Mouse (Mus musculus) MEL-GATA-1-ER (cell line): ENCODE measurements around the gene Strbp.
"Not testable (repeated sequence)": the region's sequence is repeated elsewhere in the genome, so short reads cannot be mapped to it uniquely, and the experiment has no call there.

Source experiments
- DNase-seq: peaks from one replicate; pipeline ENCODE4 v3.0.0-alpha.2; 2012; ENCODE audit warnings: low read depth; ENCODE audit errors: extremely low read depth

Gene Strbp

GRCm38 (mm10) chr2:37529397-37529796 is 174.3 kb downstream of the Strbp start:
- DNase-seq: peak; percentile 71

GRCm38 (mm10) chr2:37527587-37527986 is 176.1 kb downstream of the Strbp start:
- DNase-seq: no peak

DNA sequence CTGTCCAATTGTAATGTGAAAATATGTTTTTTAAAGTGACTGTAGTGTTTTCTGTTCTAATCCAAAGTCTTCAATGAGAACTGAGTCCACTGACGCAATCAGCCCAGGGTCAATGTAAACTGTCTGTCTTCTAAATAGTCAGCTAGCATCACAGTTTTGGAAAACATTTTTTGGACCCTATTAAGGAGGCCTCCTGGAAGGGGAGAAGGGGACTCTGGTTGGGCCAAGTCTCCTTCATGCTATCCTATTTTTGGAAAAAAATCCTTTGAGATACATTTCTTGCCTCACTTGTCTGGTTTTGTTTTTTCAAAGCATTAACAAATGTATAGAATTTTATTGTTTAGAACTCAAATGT is 184.4 kb downstream of the Strbp start:
- no peak for DNase-seq

DNA sequence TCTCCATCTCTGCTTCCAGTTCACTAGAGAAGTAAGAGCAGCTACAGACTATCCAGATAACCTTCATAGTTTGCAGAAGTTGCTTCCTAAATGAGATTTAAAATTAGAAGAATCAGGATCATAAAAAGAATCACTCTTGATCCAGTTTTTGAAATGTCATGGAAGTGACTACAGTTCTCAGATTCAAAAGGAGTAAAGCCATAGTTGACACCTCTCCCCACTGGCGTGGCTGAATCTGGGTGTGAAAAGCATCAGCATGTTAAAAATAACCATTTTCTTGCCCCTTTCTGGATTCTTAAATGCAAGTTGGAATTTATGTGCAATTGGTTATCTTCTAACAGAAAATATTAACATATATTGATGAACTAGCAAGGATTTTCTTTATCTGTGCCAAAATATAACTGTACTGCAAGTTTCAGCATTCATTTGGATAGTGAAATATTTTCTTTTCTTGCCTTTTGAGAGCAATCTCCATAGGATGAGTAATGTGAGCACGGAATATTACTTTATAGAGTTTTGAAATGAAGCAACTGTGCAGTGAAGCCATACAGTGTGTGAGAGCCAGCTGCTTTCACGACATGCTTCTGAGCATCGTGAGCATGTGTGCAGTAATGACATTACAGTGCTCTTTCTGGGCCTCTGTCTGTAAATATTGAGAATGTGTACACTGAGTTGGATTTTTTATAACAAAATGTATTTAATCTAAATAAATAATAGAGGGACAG is 184.9 kb downstream of the Strbp start:
- DNase-seq: no peak

DNA sequence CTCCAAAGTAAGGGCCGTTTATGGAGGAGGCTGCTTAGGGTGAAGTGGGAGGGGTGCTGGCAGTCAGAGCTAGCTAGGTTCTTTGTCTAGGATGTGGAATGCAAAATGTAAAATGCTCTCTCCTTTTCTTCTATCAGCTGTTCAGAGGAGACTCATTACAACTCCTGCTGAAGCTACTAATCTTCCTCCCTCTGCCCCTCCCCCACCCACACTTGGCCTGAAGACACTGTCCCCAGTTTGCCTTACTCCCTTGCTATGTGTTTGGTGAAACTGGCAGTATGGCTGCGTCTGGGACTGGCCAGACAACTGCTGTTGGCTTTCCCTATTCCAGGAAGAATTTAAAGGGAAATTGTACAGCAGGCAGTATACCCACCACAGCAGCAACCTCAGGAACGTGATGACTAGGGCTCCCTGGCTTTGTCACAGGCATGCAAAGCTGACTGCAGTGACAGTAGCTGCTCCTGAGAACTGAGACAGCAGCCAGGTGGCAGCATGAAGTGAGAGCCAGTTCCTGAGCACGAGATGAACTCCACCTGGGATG is 186.7 kb downstream of the Strbp start:
- DNase-seq: no peak

GRCm38 (mm10) chr2:37516030-37516710 is 187.5 kb downstream of the Strbp start, which contains the start of gene Gpr21:
Gpr21 (plus strand) TSS chr2:37516332.
- no peak for DNase-seq

GRCm38 (mm10) chr2:37511134-37511901 is 192.3 kb downstream of the Strbp start:
- DNase-seq: no peak

DNA sequence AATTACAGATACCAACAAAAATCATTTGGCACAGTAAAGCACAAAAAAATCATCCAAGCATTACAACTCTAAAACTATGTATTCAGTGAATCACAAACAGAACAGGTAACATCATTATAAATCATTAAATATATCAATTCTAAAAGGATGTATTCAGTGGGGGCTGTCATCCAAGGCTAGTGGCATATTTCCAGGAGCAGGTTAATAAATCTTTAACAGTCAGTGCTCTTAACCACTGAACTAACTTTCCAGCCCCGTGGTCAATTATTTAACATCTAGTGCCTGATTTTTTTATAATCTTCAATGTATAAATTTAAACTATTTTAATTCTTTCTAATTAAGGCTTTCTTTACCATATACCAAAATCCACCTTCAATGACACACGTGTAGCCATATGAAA is 197.8 kb downstream of the Strbp start:
- DNase-seq: not testable (repeated sequence)

GRCm38 (mm10) chr2:37497321-37497720 is 206.3 kb downstream of the Strbp start:
- no peak for DNase-seq

- no peak for DNase-seq
Observed at GRCm38 (mm10) chr2:37488956-37489355, 214.7 kb downstream of the Strbp start.

GRCm38 (mm10) chr2:37486408-37486807 is 217.3 kb downstream of the Strbp start:
- no peak for DNase-seq

DNA sequence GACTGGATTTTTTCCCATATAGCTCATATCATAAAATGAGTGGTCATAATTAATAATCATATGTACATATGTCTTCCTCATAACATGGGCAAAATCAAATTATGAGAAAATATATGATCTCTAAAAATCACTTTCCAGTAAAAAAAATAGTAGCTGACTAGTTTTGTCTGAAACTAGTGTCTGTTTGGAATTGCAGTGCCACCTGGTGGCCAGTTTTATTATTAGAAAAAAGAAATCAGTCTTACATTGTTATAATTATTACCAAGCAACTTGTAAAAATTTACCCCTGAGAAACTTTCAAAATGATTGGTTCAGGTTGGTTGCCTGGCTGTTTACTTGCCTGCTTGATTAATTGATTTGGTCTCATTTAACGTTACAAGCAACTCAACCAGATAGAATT is 218.3 kb downstream of the Strbp start:
- peak; percentile 51 for DNase-seq

GRCm38 (mm10) chr2:37484165-37484564 is 219.5 kb downstream of the Strbp start:
- DNase-seq: peak; percentile 60

GRCm38 (mm10) chr2:37480039-37480438 is 223.6 kb downstream of the Strbp start:
- no peak for DNase-seq

GRCm38 (mm10) chr2:37479559-37479958 is 224.1 kb downstream of the Strbp start:
- peak; percentile 25 for DNase-seq

GRCm38 (mm10) chr2:37466266-37466665 is 237.4 kb downstream of the Strbp start:
- no peak for DNase-seq

DNA sequence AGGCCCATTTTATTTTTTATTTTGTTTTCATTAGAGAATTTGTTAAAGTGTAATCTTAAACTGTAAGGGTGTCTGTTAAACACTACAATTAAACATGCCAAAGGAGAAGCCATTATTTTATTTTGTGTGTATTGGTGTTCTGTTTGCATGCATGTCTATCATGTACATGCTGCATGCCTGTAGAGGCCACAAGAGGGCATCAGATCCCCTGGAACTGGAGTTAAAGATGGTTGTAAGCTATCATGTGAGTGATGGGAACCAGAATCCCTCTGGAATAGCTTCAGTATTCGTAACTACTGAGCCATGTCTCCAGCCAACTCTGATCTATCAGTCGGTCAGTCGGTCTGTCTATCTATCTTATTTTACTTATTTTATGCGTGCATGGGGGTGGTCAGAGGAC is 243.0 kb downstream of the Strbp start:
- no peak for DNase-seq

GRCm38 (mm10) chr2:37452376-37452760 is 251.3 kb downstream of the Strbp start:
- no peak for DNase-seq

DNA sequence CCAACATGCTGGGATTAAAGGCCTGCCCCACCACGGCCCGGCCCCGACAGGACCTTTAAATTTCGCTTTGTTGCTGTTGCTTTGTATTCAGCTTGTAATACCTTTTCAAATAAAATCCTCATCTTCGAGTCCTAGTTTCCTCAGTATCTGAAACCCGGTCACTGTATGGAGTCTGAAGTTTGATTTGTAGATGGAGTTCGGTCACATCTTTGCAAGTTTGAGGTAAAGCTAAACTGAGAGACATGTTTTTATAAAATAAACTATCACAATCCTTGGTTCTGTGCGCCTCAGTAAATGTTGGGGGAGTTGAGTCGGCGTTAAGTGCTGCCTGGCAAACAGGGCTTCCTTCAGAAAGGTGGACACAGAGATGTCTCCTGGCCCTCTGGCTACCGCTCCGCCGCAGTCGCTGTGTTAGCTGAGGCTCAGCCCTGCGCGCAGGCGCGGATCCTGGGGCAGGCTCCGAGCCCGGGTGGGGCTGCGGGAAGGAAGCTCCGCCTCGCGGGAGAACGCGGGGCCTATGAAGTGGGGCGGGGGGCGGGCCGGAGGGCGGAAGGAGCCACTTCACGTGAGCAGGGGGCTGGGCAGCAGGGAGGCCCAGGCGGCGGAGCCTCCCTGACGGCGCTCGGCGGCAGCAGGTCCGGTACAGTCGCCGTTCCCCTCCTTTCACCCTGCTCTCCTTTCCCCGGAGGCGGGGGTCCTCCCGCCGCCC is 251.8 kb downstream of the Strbp start:
- DNase-seq: peak; percentile 88

DNA sequence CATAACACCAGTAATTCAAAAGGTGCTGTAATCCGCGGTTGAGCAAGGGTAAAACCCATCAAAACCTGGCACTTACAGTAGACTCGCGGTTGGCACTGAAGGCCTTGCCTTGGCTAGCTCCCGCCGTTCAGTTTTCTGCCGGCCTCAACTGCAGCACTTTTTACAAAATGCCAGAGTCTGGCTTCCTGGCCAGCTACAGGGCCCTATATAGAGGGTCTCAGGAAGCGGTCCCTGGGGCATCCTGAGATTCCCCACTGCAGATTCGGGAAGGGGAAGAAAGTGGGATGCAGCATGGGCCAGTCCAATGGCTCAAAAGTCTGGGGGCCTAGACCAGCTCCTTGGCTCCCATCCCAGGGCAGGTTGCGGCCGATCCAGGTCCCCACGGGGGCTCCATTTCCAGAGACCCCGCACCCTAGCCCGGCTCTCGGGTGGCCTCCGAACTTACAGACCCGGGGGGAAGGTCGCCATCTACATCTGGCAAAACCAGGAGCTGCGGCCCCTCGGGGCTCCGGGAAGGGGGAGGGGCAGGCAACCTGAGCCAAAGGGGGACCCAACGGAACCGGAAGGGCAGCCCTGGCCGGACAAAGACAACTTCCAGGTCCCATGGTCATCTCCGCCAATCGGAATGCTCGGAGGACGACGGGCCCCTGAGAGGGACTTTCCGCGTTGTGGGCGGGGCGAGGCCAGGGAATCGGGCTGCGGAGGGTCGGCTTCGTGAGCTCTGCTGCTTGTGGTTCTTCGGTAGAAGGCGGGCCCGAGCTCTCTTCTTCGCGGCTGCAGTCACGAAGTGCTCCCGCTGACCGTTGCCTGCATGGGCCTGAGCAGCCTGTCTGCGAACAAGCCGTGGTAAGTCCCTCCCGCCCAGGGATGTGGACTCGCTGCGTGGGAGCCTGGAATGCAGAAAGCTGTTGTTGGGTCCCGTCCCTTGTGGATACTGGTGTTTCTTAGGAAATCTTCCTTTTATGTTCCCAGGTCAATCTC is 260.8 kb downstream of the Strbp start, which contains the start of the genes Zbtb26, Zbtb6 and Rabgap1:
Zbtb26 (minus strand) TSS at position 525 of the 981 bp plus-strand sequence.
Zbtb6 (minus strand) TSS at position 561 of the 981 bp plus-strand sequence.
Rabgap1 (plus strand) TSS at position 669 of the 981 bp plus-strand sequence.
- peak; percentile 93 for DNase-seq
